Mouse (Mus musculus) common myeloid progenitor, adult 5-6 weeks (primary cell): ENCODE measurements around the gene Asl. TPM values are rescaled to one million over a fixed set of nuclear protein-coding genes. Genes with fewer than 3 reads are reported as not detected.

Experiments used
- ATAC-seq: replicated peaks from 2 replicates; pipeline ENCODE4 v1.8.0; 2016; ENCODE audit warnings: low read depth, mild to moderate bottlenecking, moderate TSS enrichment, inconsistent platforms; ENCODE audit not compliant: poor library complexity, severe bottlenecking
- total RNA-seq: library from RNA; stranded (forward); fragments of 200-1000, 187-1606 nt; gene quantifications from 2 replicates; pipeline ENCODE4 v1.2.3, GENCODE M21; 2017

The Asl gene
- total RNA-seq, 1 experiment from 2014 or later = 25.2 TPM

DNA sequence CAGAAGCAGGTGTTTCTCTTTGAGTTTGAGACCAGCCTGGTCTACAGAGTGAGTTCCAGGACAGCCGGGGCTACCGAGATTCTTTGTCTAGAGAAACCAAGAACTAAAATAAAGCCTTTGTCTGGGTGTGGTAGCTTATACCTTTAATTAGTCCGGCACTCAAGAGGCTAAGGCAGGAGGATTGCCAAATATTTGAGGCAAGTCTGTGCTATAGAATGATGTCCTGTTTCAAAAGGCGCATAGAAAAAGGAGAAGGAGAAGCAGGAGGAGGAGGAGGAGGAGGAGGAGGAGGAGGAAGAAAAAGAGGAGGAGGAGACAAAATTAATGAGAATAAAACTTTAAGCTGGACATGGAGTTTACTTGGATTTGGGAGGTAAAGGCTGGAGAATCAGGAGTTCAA lies 65.8 kb downstream of the Asl start:
- ATAC-seq = no peak

Other genes with a start within 250 kb of the Asl start
- gene Psph, start 241.8 kb downstream of the Asl start, total RNA-seq = 14.2 and 18.7 TPM in 2 replicates
- gene Sumf2, start 182.3 kb downstream of the Asl start, total RNA-seq = 12.7 and 15.8 TPM in 2 replicates
- gene Chchd2, start 141.8 kb downstream of the Asl start, total RNA-seq = 210 and 211 TPM in 2 replicates
- gene Zbed5, start 133.5 kb downstream of the Asl start, total RNA-seq = 3.7 and 8.4 TPM in 2 replicates
- 0.09 and 1.1 TPM in 2 replicates for gene Phkg1, start 130.7 kb downstream of the Asl start, total RNA-seq
- 0.68 and 1.6 TPM in 2 replicates for gene Nupr1l, start 120.7 kb downstream of the Asl start, total RNA-seq
- gene Vkorc1l1, start 87.3 kb downstream of the Asl start, total RNA-seq = 39.8 and 42.5 TPM in 2 replicates
- gene Gusb, start 26.2 kb downstream of the Asl start, total RNA-seq = 50.5 and 61.8 TPM in 2 replicates
- 40.0 and 42.2 TPM in 2 replicates for gene Crcp, start within 50 bp of the Asl start, total RNA-seq
- gene Tpst1, start 44.1 kb upstream of the Asl start, total RNA-seq = 2.7 and 7.8 TPM in 2 replicates
- gene Kctd7, start 115.6 kb upstream of the Asl start, total RNA-seq = 2.3 and 9.3 TPM in 2 replicates
- 32.4 and 34.3 TPM in 2 replicates for gene Rabgef1, start 142.6 kb upstream of the Asl start, total RNA-seq
- gene Tmem248, start 187.8 kb upstream of the Asl start, total RNA-seq = 42.8 and 55.1 TPM in 2 replicates
- 107 and 134 TPM in 2 replicates for gene Sbds, start 226.3 kb upstream of the Asl start, total RNA-seq
- 35.8 and 43.0 TPM in 2 replicates for gene Tyw1, start 226.4 kb upstream of the Asl start, total RNA-seq